Mouse (Mus musculus) ES-Bruce4 (cell line): ENCODE measurements at regions not wholly inside any gene's neighbourhood (a gene's known extent, or its start where the extent isn't known, plus 50 kb on each side); places are given as distances from the start of the nearest gene placed in this dataset.

Experiments used
- H3K27ac ChIP-seq: 2 replicates; pipeline ENCODE4 v1.5.1; 2012; ENCODE audit warnings: low read length, inconsistent platforms; ENCODE audit not compliant: insufficient read depth
- H3K27me3 ChIP-seq: 2 replicates; pipeline ENCODE4 v1.6.1; 2012; ENCODE audit warnings: mild to moderate bottlenecking, low read length, inconsistent platforms; ENCODE audit not compliant: control insufficient read depth, poor library complexity, insufficient read depth, severe bottlenecking
- H3K36me3 ChIP-seq: 2 replicates; pipeline ENCODE4 v1.6.1; 2012; ENCODE audit warnings: inconsistent platforms, mild to moderate bottlenecking, low read length, moderate library complexity; ENCODE audit not compliant: control insufficient read depth, poor library complexity, insufficient read depth, severe bottlenecking
- H3K4me1 ChIP-seq: one replicate; pipeline ENCODE4 v1.8.1; 2011; ENCODE audit warnings: low read length; ENCODE audit not compliant: control insufficient read depth, insufficient read depth
- H3K4me3 ChIP-seq: 2 replicates; pipeline ENCODE4 v1.5.1; 2011; ENCODE audit warnings: low read depth, mild to moderate bottlenecking, low read length
- H3K9ac ChIP-seq: 2 replicates; pipeline ENCODE4 v1.6.1; 2012; ENCODE audit warnings: low read depth, mild to moderate bottlenecking, inconsistent platforms; ENCODE audit not compliant: poor library complexity, severe bottlenecking
- H3K9me3 ChIP-seq: replicated peaks from 2 replicates; pipeline ENCODE4 v1.6.1; 2012; ENCODE audit warnings: mild to moderate bottlenecking, low read length, inconsistent platforms; ENCODE audit not compliant: control insufficient read depth, poor library complexity, insufficient read depth, severe bottlenecking
- CTCF ChIP-seq: IDR thresholded peaks from one replicate; pipeline ENCODE4 v1.8.1; 2011; ENCODE audit warnings: low read depth, low read length
- EP300 ChIP-seq: IDR thresholded peaks from 2 replicates; pipeline ENCODE4 v1.6.1; 2011; ENCODE audit warnings: low read depth, low read length; ENCODE audit not compliant: insufficient read depth
- POLR2A ChIP-seq: IDR thresholded peaks from one replicate; pipeline ENCODE4 v1.8.1; 2011; ENCODE audit warnings: low read length; ENCODE audit not compliant: insufficient read depth

DNA sequence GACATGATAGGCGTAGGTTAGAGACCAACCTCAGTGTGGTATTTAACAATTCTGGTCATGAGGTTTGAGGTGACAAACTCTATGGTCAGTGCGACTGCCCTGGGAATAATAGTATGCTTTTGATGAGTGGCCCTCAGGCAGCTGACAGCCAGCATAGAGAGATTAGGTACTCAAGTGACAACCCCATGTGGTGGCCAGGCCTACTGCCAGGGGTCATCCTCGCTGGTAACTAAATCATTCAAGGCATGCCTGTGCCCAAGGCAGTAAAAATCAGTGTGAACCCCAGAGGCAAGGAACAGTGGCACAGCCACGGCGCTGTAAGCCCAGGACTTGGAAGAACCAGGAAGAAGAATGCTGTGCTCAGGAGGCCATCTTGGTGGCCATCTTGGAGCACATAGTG is 134.6 kb upstream of the Jarid2 start:
- H3K27ac ChIP-seq: no peak overlapping the region
- H3K4me3 ChIP-seq: no peak overlapping the region
- H3K9me3 ChIP-seq: no peaks in the 10 kb centered on the region
- no peaks in the 10 kb centered on the region for H3K36me3 ChIP-seq
- no peaks in the 10 kb centered on the region for H3K27me3 ChIP-seq
- H3K9ac ChIP-seq: no peak overlapping the region
- H3K4me1 ChIP-seq: peaks cover 3% of the 10 kb centered on the region
- TF ChIP-seq POLR2A: no peak
- no peak for TF ChIP-seq EP300

DNA sequence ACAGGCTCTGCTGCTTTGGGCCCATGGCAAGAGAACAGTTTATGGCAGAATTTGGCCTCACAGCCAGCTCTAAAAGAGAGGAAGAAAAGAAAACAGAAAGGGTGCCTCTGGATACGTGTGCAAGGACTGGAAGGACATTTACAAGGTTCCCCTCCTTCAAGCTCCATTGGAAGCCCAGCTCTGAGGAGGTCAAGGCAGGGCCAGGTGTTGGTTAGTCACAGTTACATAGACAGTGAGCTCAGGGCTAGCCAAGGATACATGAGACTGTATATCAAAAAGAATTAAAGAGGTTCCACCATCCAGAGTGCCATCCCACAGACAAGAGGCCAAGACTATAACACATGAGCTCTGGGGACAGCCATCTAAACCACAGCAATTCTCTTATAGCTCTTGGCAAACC is 131.6 kb upstream of the Jarid2 start:
- no peak overlapping the region for H3K27ac ChIP-seq
- H3K27me3 ChIP-seq: no peaks in the 10 kb centered on the region
- H3K9me3 ChIP-seq: no peaks in the 10 kb centered on the region
- peaks cover 3% of the 10 kb centered on the region for H3K4me1 ChIP-seq
- H3K36me3 ChIP-seq: no peaks in the 10 kb centered on the region
- no peak overlapping the region for H3K4me3 ChIP-seq
- no peak for TF ChIP-seq POLR2A
- TF ChIP-seq EP300: no peak
- no peak for TF ChIP-seq CTCF
- H3K9ac ChIP-seq: no peak overlapping the region

DNA sequence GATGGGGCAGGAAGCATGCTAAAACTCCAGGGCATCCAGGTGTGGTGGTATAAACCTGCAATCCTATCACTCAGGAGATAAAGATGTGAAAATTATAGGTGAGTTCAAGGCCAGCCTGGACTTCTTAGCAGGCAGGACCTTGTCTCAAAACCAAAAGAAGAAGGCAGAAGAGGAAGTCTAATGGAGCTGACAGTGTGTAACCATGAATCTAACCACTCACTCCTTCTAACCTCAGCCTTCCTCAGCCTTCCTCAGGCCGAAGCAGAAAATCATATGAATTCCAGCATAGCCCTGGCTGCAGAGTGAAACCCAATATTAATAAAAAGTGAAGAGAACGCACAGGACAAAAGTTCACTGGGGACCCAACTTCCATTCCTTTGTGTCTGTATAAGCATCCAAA is 128.2 kb upstream of the Jarid2 start:
- no peaks in the 10 kb centered on the region for H3K36me3 ChIP-seq
- peaks cover 3% of the 10 kb centered on the region for H3K4me1 ChIP-seq
- H3K4me3 ChIP-seq: no peak overlapping the region
- H3K27me3 ChIP-seq: no peaks in the 10 kb centered on the region
- no peak overlapping the region for H3K9ac ChIP-seq
- no peaks in the 10 kb centered on the region for H3K9me3 ChIP-seq
- TF ChIP-seq POLR2A (no peak), EP300 (no peak), CTCF (no peak)
- no peak overlapping the region for H3K27ac ChIP-seq

DNA sequence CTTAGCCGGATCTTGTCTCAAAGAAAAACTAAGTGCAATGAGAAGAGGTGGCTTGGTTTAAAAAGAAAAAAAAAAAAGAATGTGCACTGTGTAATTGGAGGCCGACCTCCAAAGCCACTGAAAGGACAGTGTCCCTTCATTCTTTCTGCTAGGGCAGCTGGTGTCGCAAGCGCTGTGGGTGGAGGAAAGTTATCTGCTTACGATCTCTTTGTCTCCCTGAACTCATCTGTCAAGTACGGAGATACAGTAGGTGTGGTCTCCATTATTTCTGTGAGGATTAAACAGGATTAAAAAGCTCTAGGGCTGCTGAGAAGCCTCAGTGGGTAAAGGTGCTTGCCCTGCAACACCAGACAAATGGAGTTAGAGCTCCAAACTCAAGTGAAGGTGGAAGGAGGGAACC is 126.6 kb upstream of the Jarid2 start:
- peaks cover 3% of the 10 kb centered on the region for H3K4me1 ChIP-seq
- H3K36me3 ChIP-seq: no peaks in the 10 kb centered on the region
- H3K9ac ChIP-seq: no peak overlapping the region
- 0 out of 2 replicates have a peak, but pooled peaks cover 2% of the 10 kb centered on the region for H3K9me3 ChIP-seq
- TF ChIP-seq EP300: no peak
- no peak for TF ChIP-seq POLR2A
- no peak for TF ChIP-seq CTCF
- no peak overlapping the region for H3K27ac ChIP-seq
- H3K27me3 ChIP-seq: no peaks in the 10 kb centered on the region
- no peak overlapping the region for H3K4me3 ChIP-seq

DNA sequence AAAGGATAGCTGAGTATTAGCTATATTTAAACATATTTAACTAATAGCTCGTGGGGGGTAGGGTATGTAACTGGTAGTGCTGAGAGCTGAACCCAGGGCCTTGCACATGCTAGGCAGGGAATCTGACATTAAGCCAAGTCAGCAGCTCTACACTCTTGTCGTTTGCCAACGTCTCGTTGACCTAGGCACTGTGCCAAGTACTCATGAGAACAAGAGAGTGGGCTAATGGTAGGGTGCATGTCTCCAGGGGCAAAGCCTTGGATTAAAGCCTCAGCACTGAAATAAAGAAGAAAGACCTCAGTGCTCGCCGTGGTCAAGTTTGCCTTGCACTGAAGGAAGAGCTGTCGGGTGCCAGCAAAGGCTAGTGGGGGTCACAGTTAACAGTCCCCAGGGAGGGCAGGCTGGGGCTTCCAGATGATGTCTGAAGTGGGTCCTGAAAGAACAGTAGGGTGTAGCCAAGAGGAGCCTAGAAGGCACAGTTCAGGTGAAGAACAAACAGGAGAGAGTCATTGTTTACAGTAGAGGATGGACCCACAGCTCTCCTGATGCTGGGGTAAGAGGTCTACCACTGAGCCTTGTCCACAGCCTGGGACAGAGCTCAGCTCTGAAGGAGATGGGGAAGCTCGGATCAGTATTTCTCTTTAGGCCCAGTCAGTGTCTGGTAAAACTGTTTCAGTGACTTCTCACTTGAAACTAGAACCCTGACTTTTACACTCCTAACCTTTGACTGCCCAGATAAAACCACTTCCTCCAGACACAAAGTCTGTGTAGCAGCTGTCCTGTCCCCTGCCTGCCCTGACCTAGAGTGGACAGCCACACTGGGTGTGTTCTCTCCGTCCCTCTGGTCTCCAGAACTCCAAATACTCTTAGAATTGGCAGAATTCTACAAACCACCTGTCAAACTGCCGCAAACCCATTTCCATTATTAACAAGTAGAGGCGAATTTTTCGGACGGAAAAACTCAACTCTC is 121.7 kb upstream of the Jarid2 start:
- no peak overlapping the region for H3K4me3 ChIP-seq

DNA sequence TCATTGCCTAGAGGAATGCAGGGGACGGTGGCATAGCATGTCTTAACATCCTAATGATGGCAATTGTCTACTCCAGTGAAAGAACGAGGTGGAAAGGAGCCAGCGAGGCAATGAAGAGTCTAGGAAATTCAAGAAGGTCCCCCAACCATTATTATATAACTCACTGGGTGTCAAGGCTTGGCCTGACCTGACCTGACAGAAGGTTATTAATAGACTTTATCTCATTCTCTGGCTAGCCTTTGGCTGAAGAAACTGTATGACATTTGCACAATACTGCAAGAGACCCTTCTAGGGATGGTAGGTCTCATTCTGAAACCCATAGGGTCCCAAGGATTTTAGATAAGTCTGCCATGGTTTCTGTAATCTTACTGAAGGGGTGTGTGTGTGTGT is 121.0 kb upstream of the Jarid2 start:
- H3K4me1 ChIP-seq: no peaks in the 10 kb centered on the region
- no peak overlapping the region for H3K27ac ChIP-seq
- no peak overlapping the region for H3K9ac ChIP-seq
- no peak for TF ChIP-seq EP300
- TF ChIP-seq CTCF: no peak
- TF ChIP-seq POLR2A: no peak
- no peak overlapping the region for H3K4me3 ChIP-seq
- no peaks in the 10 kb centered on the region for H3K36me3 ChIP-seq
- H3K9me3 ChIP-seq: 0 out of 2 replicates have a peak, but pooled peaks cover 2% of the 10 kb centered on the region
- H3K27me3 ChIP-seq: no peaks in the 10 kb centered on the region

More for the DNA sequence above, 121.7 kb upstream of the Jarid2 start:
- 0 out of 2 replicates have a peak, but pooled peaks cover 2% of the 10 kb centered on the region for H3K9me3 ChIP-seq
- no peak overlapping the region for H3K9ac ChIP-seq
- TF ChIP-seq CTCF (no peak), POLR2A (no peak), EP300 (no peak)
- H3K27ac ChIP-seq: no peak overlapping the region
- no peaks in the 10 kb centered on the region for H3K36me3 ChIP-seq
- no peaks in the 10 kb centered on the region for H3K4me1 ChIP-seq
- no peaks in the 10 kb centered on the region for H3K27me3 ChIP-seq
